Mouse (Mus musculus) liver, adult 10 weeks (tissue): ENCODE measurements around the gene Rad23a. TPM values are rescaled to one million over a fixed set of nuclear protein-coding genes. Genes with fewer than 3 reads are reported as not detected.

Source experiments
- polyA plus RNA-seq: library from polyadenylated mRNA; stranded (reverse); fragments of 350-450 nt; fragmentation: Illumina TruSeq; extraction: RNeasy Lipid Tissue Mini Kit (QIAGEN cat#74804); gene quantifications from one replicate; pipeline ENCODE4 v1.2.3, GENCODE M21; 2014; ENCODE audit warnings: low read depth, low replicate concordance

Rad23a gene
- polyA plus RNA-seq, result 9.8 TPM

GRCm38 (mm10) chr8:84840248-84840999, at the start of gene Rad23a:
TSS of gene Rad23a (minus strand) at chr8:84840665.

GRCm38 (mm10) chr8:84871376-84872308, 31.2 kb upstream of the Rad23a start, which contains the start of gene Syce2:
TSS of gene Syce2 (plus strand) at chr8:84872111.

GRCm38 (mm10) chr8:84856864-84857441, 16.5 kb upstream of the Rad23a start, which contains the start of gene Farsa:
TSS of gene Farsa (plus strand) at chr8:84856989.

GRCm38 (mm10) chr8:84846722-84847572, 6.5 kb upstream of the Rad23a start, which contains the start of gene Calr:
TSS of gene Calr (minus strand) at chr8:84846934.

GRCm38 (mm10) chr8:84831490-84831889, 9.0 kb downstream of the Rad23a start, which contains the start of gene Gadd45gip1:
TSS of gene Gadd45gip1 (plus strand) at chr8:84831522.

GRCm38 (mm10) chr8:84822723-84823122, 17.7 kb downstream of the Rad23a start, which contains the start of gene Dand5:
TSS of gene Dand5 (minus strand) at chr8:84822823.

GRCm38 (mm10) chr8:84799999-84800831, 40.2 kb downstream of the Rad23a start, which contains the start of gene Nfix:
TSS of gene Nfix (minus strand) at chr8:84800344.

Other genes with a start within 250 kb of the Rad23a start
- 2.0 TPM for gene Ier2, start 177.8 kb downstream of the Rad23a start, polyA plus RNA-seq
- gene Trmt1, start 154.4 kb downstream of the Rad23a start, polyA plus RNA-seq, result 6.6 TPM
- gene Nacc1, start 152.8 kb downstream of the Rad23a start, polyA plus RNA-seq, result 1.3 TPM
- gene Lyl1, start 139.2 kb downstream of the Rad23a start, polyA plus RNA-seq, result not detected
- not detected for gene G430095P16Rik, start 117.7 kb downstream of the Rad23a start, polyA plus RNA-seq
- gene Nfix, start 40.3 kb downstream of the Rad23a start, polyA plus RNA-seq, result 13.6 TPM
- 1.3 TPM for gene Dand5, start 17.8 kb downstream of the Rad23a start, polyA plus RNA-seq
- gene Gadd45gip1, start 9.1 kb downstream of the Rad23a start, polyA plus RNA-seq, result 0.74 TPM
- gene Calr, start 6.3 kb upstream of the Rad23a start, polyA plus RNA-seq, result 778 TPM
- 2.9 TPM for gene Farsa, start 16.3 kb upstream of the Rad23a start, polyA plus RNA-seq
- gene Syce2, start 31.4 kb upstream of the Rad23a start, polyA plus RNA-seq, result 1.8 TPM
- gene Gcdh, start 53.3 kb upstream of the Rad23a start, polyA plus RNA-seq, result 511 TPM
- gene Klf1, start 61.3 kb upstream of the Rad23a start, polyA plus RNA-seq, result 1.0 TPM
- 9.4 TPM for gene Dnase2a, start 67.9 kb upstream of the Rad23a start, polyA plus RNA-seq
- gene Mast1, start 96.7 kb upstream of the Rad23a start, polyA plus RNA-seq, result not detected
- gene Rtbdn, start 106.3 kb upstream of the Rad23a start, polyA plus RNA-seq, result not detected
- not detected for gene Gm49661, start 128.8 kb upstream of the Rad23a start, polyA plus RNA-seq
- gene Prdx2, start 128.9 kb upstream of the Rad23a start, polyA plus RNA-seq, result 42.1 TPM
- gene Rnaseh2a, start 129.1 kb upstream of the Rad23a start, polyA plus RNA-seq, result 2.5 TPM
- gene Junb, start 138.1 kb upstream of the Rad23a start, polyA plus RNA-seq, result 0.50 TPM
- 4.8 TPM for gene Hook2, start 149.9 kb upstream of the Rad23a start, polyA plus RNA-seq
- not detected for gene Best2, start 173.9 kb upstream of the Rad23a start, polyA plus RNA-seq
- 7.6 TPM for gene Asna1, start 184.6 kb upstream of the Rad23a start, polyA plus RNA-seq
- 16.7 TPM for gene Trir, start 186.2 kb upstream of the Rad23a start, polyA plus RNA-seq
- gene Tnpo2, start 196.2 kb upstream of the Rad23a start, polyA plus RNA-seq, result 5.4 TPM
- 2.5 TPM for gene Fbxw9, start 219.4 kb upstream of the Rad23a start, polyA plus RNA-seq
- not detected for gene Gm5741, start 227.3 kb upstream of the Rad23a start, polyA plus RNA-seq
- 7.5 TPM for gene Dhps, start 231.1 kb upstream of the Rad23a start, polyA plus RNA-seq
- gene Wdr83os, start 240.1 kb upstream of the Rad23a start, polyA plus RNA-seq, result 11.6 TPM
- gene Wdr83, start 240.6 kb upstream of the Rad23a start, polyA plus RNA-seq, result 2.8 TPM
- gene Man2b1, start 242.6 kb upstream of the Rad23a start, polyA plus RNA-seq, result 12.2 TPM